8 mouse cellular contexts compared by ENCODE assay signal in genomic region chr2:28512798-28513401, GRCm38 (mm10). TPM values are rescaled to one million over a fixed set of nuclear protein-coding genes. Genes with fewer than 3 reads are reported as not detected.
DNase-seq lines count a peak whose midpoint lies in the region; ATAC-seq and TF ChIP-seq lines count a peak whose summit lies in the region.

Ralgds (plus strand) TSS chr2:28513125.

- H3K9me3 ChIP-seq in heart, embryonic 14.5 days (ENCODE audit: control insufficient read depth, low read length): no peaks in the 10 kb centered on the region
- no peaks in the 10 kb centered on the region for H3K9me3 ChIP-seq in kidney, postnatal 0 days (replicated peaks; ENCODE audit: low read length)
- no peaks in the 10 kb centered on the region for H3K9me3 ChIP-seq in liver, embryonic 15.5 days (replicated peaks)
- H3K9me3 ChIP-seq in neural tube, embryonic 14.5 days (ENCODE audit: control insufficient read depth, low read length): no peaks in the 10 kb centered on the region

- H3K4me1 ChIP-seq in heart, embryonic 14.5 days (ENCODE audit: control insufficient read depth in 2 of 2, insufficient read depth in 2 of 2, low read length in 2 of 2): peaks cover 11 to 19% of the 10 kb centered on the region in 2 experiments
- H3K4me1 ChIP-seq in kidney, postnatal 0 days (replicated peaks; ENCODE audit: insufficient read depth, low read length): peaks cover 16% of the 10 kb centered on the region
- peaks cover 15% of the 10 kb centered on the region for H3K4me1 ChIP-seq in liver, embryonic 15.5 days (replicated peaks)
- peaks cover 35% of the 10 kb centered on the region for H3K4me1 ChIP-seq in neural tube, embryonic 14.5 days (ENCODE audit: control insufficient read depth, insufficient read depth, low read length)

- DNase-seq in T-cell, adult 2 months (ENCODE audit: low spot score): peak; percentile 31
- peak; percentile 77 for DNase-seq in embryo, embryonic 10 days (ENCODE audit: low spot score)
- peak; percentile 54 for DNase-seq in kidney, postnatal 0 days (ENCODE audit: low spot score)
- DNase-seq in yolk sac, embryonic 10.5 days (ENCODE audit: low spot score): peak; percentile 72

- peaks cover 18% of the 10 kb centered on the region for H3K27me3 ChIP-seq in C2C12 (ENCODE audit: control insufficient read depth, insufficient read depth, insufficient read length)
- H3K27me3 ChIP-seq in heart, embryonic 14.5 days (ENCODE audit: control insufficient read depth, insufficient read depth, low read length): no peaks in the 10 kb centered on the region
- no peaks in the 10 kb centered on the region for H3K27me3 ChIP-seq in kidney, postnatal 0 days (ENCODE audit: insufficient read depth, low read length)
- peaks cover 45% of the 10 kb centered on the region for H3K27me3 ChIP-seq in liver, embryonic 15.5 days
- no peaks in the 10 kb centered on the region for H3K27me3 ChIP-seq in neural tube, embryonic 14.5 days (ENCODE audit: control insufficient read depth, insufficient read depth, low read length)

- under 1% methylated on average over 55 of the region's 71 CpGs for WGBS in heart, embryonic 14.5 days
- whole genome bisulfite sequencing in kidney, postnatal 0 days: under 1% methylated on average over 50 of the region's 71 CpGs
- WGBS in liver, embryonic 15.5 days (ENCODE audit: insufficient replicate concordance): under 1% methylated on average over 71 of the region's 71 CpGs
- WGBS in neural tube, embryonic 14.5 days: under 1% methylated on average over 39 of the region's 71 CpGs

- no peaks in the 10 kb centered on the region for H3K79me2 ChIP-seq in C2C12 (ENCODE audit: control insufficient read depth, insufficient read depth)

- peak; percentile 60; the same call in 1 of the 2 replicates for ATAC-seq in heart, embryonic 14.5 days (ENCODE audit: insufficient number of reproducible peaks, insufficient read depth, low FRiP score, low read depth)
- peak; percentile 64 for ATAC-seq in kidney, postnatal 0 days (replicated peaks; ENCODE audit: low FRiP score, low read depth)
- ATAC-seq in liver, embryonic 15.5 days (ENCODE audit: insufficient read depth): peak; percentile 40; the same call in 1 of the 2 replicates
- peak; percentile 60 for ATAC-seq in neural tube, embryonic 14.5 days (ENCODE audit: low read depth)

- H3K36me3 ChIP-seq in C2C12 (ENCODE audit: control insufficient read depth, insufficient read depth): no peaks in the 10 kb centered on the region
- H3K36me3 ChIP-seq in heart, embryonic 14.5 days (ENCODE audit: control insufficient read depth, insufficient read depth, low read length): no peaks in the 10 kb centered on the region
- H3K36me3 ChIP-seq in kidney, postnatal 0 days (ENCODE audit: insufficient read depth, low read length): no peaks in the 10 kb centered on the region
- H3K36me3 ChIP-seq in liver, embryonic 15.5 days (replicated peaks): no peaks in the 10 kb centered on the region
- H3K36me3 ChIP-seq in neural tube, embryonic 14.5 days (ENCODE audit: control insufficient read depth, insufficient read depth, low read length): no peaks in the 10 kb centered on the region

- peak within 1 kb of the TSS; percentile 70 for H3ac ChIP-seq in C2C12 (ENCODE audit: control insufficient read depth, insufficient read length, low read depth)

- peak within 1 kb of the TSS; percentile 23 for H3K4me3 ChIP-seq in C2C12 (ENCODE audit: insufficient read depth, poor library complexity, severe bottlenecking)
- H3K4me3 ChIP-seq in heart, embryonic 14.5 days (ENCODE audit: control insufficient read depth in 1 of 2, insufficient read depth in 1 of 2, low read depth in 1 of 2, low read length in 2 of 2): peak within 1 kb of the TSS; percentile 71 to 77
- peak within 1 kb of the TSS; percentile 67 for H3K4me3 ChIP-seq in kidney, postnatal 0 days (replicated peaks; ENCODE audit: low read depth, low read length)
- peak within 1 kb of the TSS; percentile 53 for H3K4me3 ChIP-seq in liver, embryonic 15.5 days (replicated peaks)
- peak within 1 kb of the TSS; percentile 85 for H3K4me3 ChIP-seq in neural tube, embryonic 14.5 days (ENCODE audit: low read depth, low read length)

- peak within 1 kb of the TSS; percentile 87 for H3K9ac ChIP-seq in heart, embryonic 14.5 days (ENCODE audit: low read length)
- H3K9ac ChIP-seq in kidney, postnatal 0 days (ENCODE audit: low read depth, low read length): peak within 1 kb of the TSS; percentile 83
- no peak within 1 kb of the TSS; the same call in 1 of the 2 replicates for H3K9ac ChIP-seq in liver, embryonic 15.5 days
- H3K9ac ChIP-seq in neural tube, embryonic 14.5 days (replicated peaks; ENCODE audit: low read depth, low read length): peak within 1 kb of the TSS; percentile 98

- TF ChIP-seq CTCF in C2C12 (IDR thresholded peaks at IDR 0.05; ENCODE audit: control insufficient read depth, insufficient read depth, insufficient read length): no peak
- peak; percentile 47; the same call in 1 of the 2 replicates for TF ChIP-seq CTCF in kidney, postnatal 0 days (IDR thresholded peaks at IDR 0.05; ENCODE audit: low read depth)

- peak within 1 kb of the TSS; percentile 100 for H3K4me2 ChIP-seq in heart, embryonic 14.5 days (ENCODE audit: low read length)
- H3K4me2 ChIP-seq in kidney, postnatal 0 days (ENCODE audit: low read length): peak within 1 kb of the TSS; percentile 97
- peak within 1 kb of the TSS; percentile 83 for H3K4me2 ChIP-seq in liver, embryonic 15.5 days
- peak within 1 kb of the TSS; percentile 83 for H3K4me2 ChIP-seq in neural tube, embryonic 14.5 days (ENCODE audit: low read depth, low read length)

- no peak within 1 kb of the TSS; a peak in 1 of 4 replicates for H3K27ac ChIP-seq in heart, embryonic 14.5 days (replicated peaks in 1 of 2; ENCODE audit: control insufficient read depth in 1 of 2, insufficient read depth in 1 of 2, low read depth in 2 of 2, low read length in 2 of 2)
- H3K27ac ChIP-seq in kidney, postnatal 0 days: peak within 1 kb of the TSS; percentile 71
- H3K27ac ChIP-seq in liver, embryonic 15.5 days (replicated peaks): no peak within 1 kb of the TSS
- H3K27ac ChIP-seq in neural tube, embryonic 14.5 days (ENCODE audit: low read depth, low read length): peak within 1 kb of the TSS; percentile 86

- no peaks in the 10 kb centered on the region for H3K79me3 ChIP-seq in C2C12 (ENCODE audit: low read depth)

TF ChIP-seq in C2C12, 6 proteins besides CTCF, POLR2A, EP300 and RAD21:
- no peak for TF ChIP-seq MAX (IDR thresholded peaks at IDR 0.05)
- no peak for TF ChIP-seq MYOG (IDR thresholded peaks at IDR 0.05; ENCODE audit: control insufficient read depth, extremely low read depth, insufficient read length)
- TF ChIP-seq USF1 (IDR thresholded peaks at IDR 0.05; ENCODE audit: low read depth): no peak
- no peak for TF ChIP-seq MYOD1 (IDR thresholded peaks at IDR 0.05; ENCODE audit: control insufficient read depth, insufficient read length, low read depth)
- no peak for TF ChIP-seq CEBPB (IDR thresholded peaks at IDR 0.05; ENCODE audit: low read depth)
- TF ChIP-seq FOSL1 (IDR thresholded peaks at IDR 0.05; ENCODE audit: insufficient read depth, low read length, poor library complexity, severe bottlenecking): no peak

RNA-seq across cellular contexts. Expression of gene Ralgds, which starts in this region (rescaled TPM):
- 10.5 TPM for polyA plus RNA-seq in C2C12 (2012; fragmentation: generic; extraction: Trizol)
- polyA plus RNA-seq in heart, embryonic 14.5 days (2014; fragmentation: Nextera tagmentation; extraction: Ambion mirVana): 20.1 and 21.1 TPM in 2 replicates
- polyA plus RNA-seq in kidney, postnatal 0 days (2015; fragmentation: Nextera tagmentation; extraction: Ambion mirVana): 16.0 and 18.1 TPM in 2 replicates
- 1.8 and 2.2 TPM in 2 replicates for polyA plus RNA-seq in liver, embryonic 15.5 days (2015; fragmentation: Nextera tagmentation; extraction: Ambion mirVana)
- 76.5 and 88.2 TPM in 2 replicates for polyA plus RNA-seq in neural tube, embryonic 14.5 days (2014; fragmentation: Nextera tagmentation; extraction: Ambion mirVana)

Comparison
In these comparisons a context has a peak if more than half of its experiments do, and no peak if none do; other contexts are left out.
1. H3K4me3 ChIP-seq: peak in every context shown above with its lines; median percentile 85 in neural tube, embryonic 14.5 days; 74 in heart, embryonic 14.5 days; 67 in kidney, postnatal 0 days; 53 in liver, embryonic 15.5 days; 23 in C2C12.
2. H3K27ac ChIP-seq: peak in kidney, postnatal 0 days (single experiment) and neural tube, embryonic 14.5 days (single experiment); none in heart, embryonic 14.5 days (0 of 2) and liver, embryonic 15.5 days (single experiment).
3. Peak in every context shown above with its lines, with median percentiles within 50 percentile points of each other: DNase-seq, ATAC-seq and H3K4me2 ChIP-seq.